10 mouse cellular contexts compared by ENCODE assay signal in the genomic region with DNA sequence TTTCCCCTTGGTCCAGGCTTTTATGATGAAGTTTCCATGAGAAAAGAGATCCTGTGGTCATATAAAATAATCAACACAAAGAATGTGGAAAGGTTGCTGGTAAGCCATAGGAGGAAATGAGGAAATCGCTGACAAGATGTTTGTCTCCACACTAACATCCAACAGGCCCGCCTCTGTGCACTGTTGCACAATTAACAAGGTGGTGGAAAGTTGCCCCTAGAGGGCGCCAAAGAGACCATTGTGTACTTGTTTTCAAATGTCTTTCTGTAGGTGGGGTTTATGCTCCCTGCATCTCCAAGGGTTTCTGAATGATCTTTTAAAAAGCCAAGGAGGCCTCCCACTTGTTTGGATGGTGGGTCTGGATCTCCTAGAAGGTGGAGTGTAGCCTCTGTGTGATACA.
A peak's percentile ranks its signal among the peaks of the same experiment; 100 is the strongest.
DNase-seq lines count a peak whose midpoint lies in the region; ATAC-seq and TF ChIP-seq lines count a peak whose summit lies in the region.
"Had no signal": no experiment of that assay in that cellular context is flagged by ENCODE, and none has a peak within 500 bp of the region (broad histone marks: within the 10 kb centered on the region; RNA-seq: fewer than 3 reads in every experiment).

No protein-coding gene starts in this region.

- no peak overlapping the region for H3K9ac ChIP-seq in heart, adult 2 months (ENCODE audit: low read depth, low read length)
- no peak overlapping the region for H3K9ac ChIP-seq in heart, embryonic 12.5 days
- H3K9ac ChIP-seq: embryonic facial prominence, embryonic 13.5 days; limb, embryonic 15.5 days had no signal

- intact Hi-C loops in heart, adult 2 months (cut with DNase I): loop anchor here (5.0 kb wide), 1 partner anchor 148 kb away; no protein-coding TSS in a partner anchor
- intact Hi-C loops in heart, postnatal 36 days (cut with DNase I): loop anchor here (5.0 kb wide), 2 partner anchors 148 to 288 kb away; no protein-coding TSS in a partner anchor

- TF ChIP-seq CTCF in heart, adult 2 months (IDR thresholded peaks at IDR 0.05): peak; percentile 70

- 57% methylated on average over 3 of the region's 3 CpGs for WGBS in heart, adult 2 months
- 50% methylated on average over 3 of the region's 3 CpGs for WGBS in heart, embryonic 12.5 days

- H3K27ac ChIP-seq in heart, adult 2 months: no peak overlapping the region
- H3K27ac ChIP-seq in heart, embryonic 12.5 days (ENCODE audit: poor library complexity, severe bottlenecking): no peak overlapping the region
- H3K27ac ChIP-seq: embryonic facial prominence, embryonic 13.5 days; limb, embryonic 15.5 days had no signal

- H3K79me2 ChIP-seq in heart, adult 2 months (replicated peaks; ENCODE audit: control insufficient read depth, insufficient read depth, low read length): no peaks in the 10 kb centered on the region

- DNase-seq in heart, adult 2 months: peak in 1 of 2 experiments; percentile 37
- DNase-seq in urinary bladder, postnatal 14 days (ENCODE audit: low spot score): peak; percentile 60
- no peak for DNase-seq in urinary bladder, postnatal 10 days (ENCODE audit: low spot score)
- peak; percentile 55 for DNase-seq in c-Kit-positive CD71-positive TER-119-negative erythroid progenitor cells, embryonic 14.5 days (ENCODE audit: low read depth)
- peak; percentile 24 to 48 for DNase-seq in heart, postnatal 36 days
- peak; percentile 60 for DNase-seq in lung, postnatal 10 days
- DNase-seq in thymus, postnatal 25 days: peak; percentile 36

- H3K36me3 ChIP-seq in heart, adult 2 months (ENCODE audit: control insufficient read depth, insufficient read depth, low read length): no peaks in the 10 kb centered on the region
- H3K36me3 ChIP-seq in heart, embryonic 12.5 days: no peaks in the 10 kb centered on the region
- H3K36me3 ChIP-seq: embryonic facial prominence, embryonic 13.5 days; limb, embryonic 15.5 days had no signal

- no peaks in the 10 kb centered on the region for H3K9me3 ChIP-seq in heart, embryonic 12.5 days (replicated peaks)
- H3K9me3 ChIP-seq: embryonic facial prominence, embryonic 13.5 days; limb, embryonic 15.5 days had no signal

- no peak for ATAC-seq in heart, embryonic 12.5 days (ENCODE audit: insufficient number of reproducible peaks, low FRiP score)

- no peaks in the 10 kb centered on the region for H3K27me3 ChIP-seq in heart, adult 2 months (ENCODE audit: control insufficient read depth, insufficient read depth, low read length)
- no peaks in the 10 kb centered on the region for H3K27me3 ChIP-seq in heart, embryonic 12.5 days (replicated peaks)
- H3K27me3 ChIP-seq: embryonic facial prominence, embryonic 13.5 days had no signal

- TF ChIP-seq EP300 in heart, adult 2 months (IDR thresholded peaks at IDR 0.05; ENCODE audit: insufficient read depth, low read depth, low read length): no peak

- no peak overlapping the region for H3K4me3 ChIP-seq in heart, adult 2 months
- H3K4me3 ChIP-seq in heart, embryonic 12.5 days: no peak overlapping the region
- H3K4me3 ChIP-seq: embryonic facial prominence, embryonic 13.5 days; limb, embryonic 15.5 days had no signal

- no peaks in the 10 kb centered on the region for H3K4me1 ChIP-seq in heart, adult 2 months (ENCODE audit: control insufficient read depth, insufficient read depth, low read length)
- no peaks in the 10 kb centered on the region for H3K4me1 ChIP-seq in heart, embryonic 12.5 days (replicated peaks)
- H3K4me1 ChIP-seq: limb, embryonic 15.5 days had no signal

- no peak for TF ChIP-seq POLR2A in heart, adult 2 months (IDR thresholded peaks at IDR 0.05; ENCODE audit: insufficient read depth, low read depth, low read length)

- H3K4me2 ChIP-seq in heart, embryonic 12.5 days: no peak overlapping the region
- H3K4me2 ChIP-seq: embryonic facial prominence, embryonic 13.5 days; limb, embryonic 15.5 days had no signal
